Mouse (Mus musculus) gastrocnemius, postnatal 4 days (tissue): ENCODE data around the gene Mycbpap. TPM values are rescaled to one million over a fixed set of nuclear protein-coding genes. Genes with fewer than 3 reads are reported as not detected.

ENCODE experiments used
- DNase-seq, 2 experiments: peaks; one replicate each; pipeline ENCODE4 v3.0.0; 2021 to 2022; ENCODE audit warnings: low spot score in 2 of 2, mixed read lengths in 2 of 2
- total RNA-seq, 2 experiments: library from RNA; stranded (reverse); gene quantifications; 2 replicates each; pipeline ENCODE4 v1.2.3; 2021

Gene Mycbpap
- total RNA-seq, 2 experiments from 2014 or later = 0.26 to 0.59 TPM

GRCm38 (mm10) chr11:94533171-94533570, 11.6 kb upstream of the Mycbpap start:
- no peak for DNase-seq

- DNase-seq = no peak
Observed at GRCm38 (mm10) chr11:94528879-94529278, 7.3 kb upstream of the Mycbpap start.

- DNase-seq = no peak
Observed at GRCm38 (mm10) chr11:94526171-94526879, 4.8 kb upstream of the Mycbpap start.

GRCm38 (mm10) chr11:94513452-94513851, 8.1 kb downstream of the Mycbpap start:
- DNase-seq = no peak

GRCm38 (mm10) chr11:94508976-94509375, 12.6 kb downstream of the Mycbpap start:
- DNase-seq = no peak

- no peak for DNase-seq
Observed at GRCm38 (mm10) chr11:94501482-94501881, 20.1 kb downstream of the Mycbpap start.

GRCm38 (mm10) chr11:94500362-94500761, 21.2 kb downstream of the Mycbpap start:
- DNase-seq = no peak

- no peak for DNase-seq
Observed at GRCm38 (mm10) chr11:94499661-94500152, 21.8 kb downstream of the Mycbpap start, which contains the start of gene Epn3. TSS of gene Epn3 (minus strand) at chr11:94499974.

GRCm38 (mm10) chr11:94499035-94499434, 22.5 kb downstream of the Mycbpap start:
- no peak for DNase-seq

GRCm38 (mm10) chr11:94498093-94498996, 23.2 kb downstream of the Mycbpap start:
- DNase-seq = no peak

- no peak for DNase-seq
Observed at GRCm38 (mm10) chr11:94495415-94495814, 26.1 kb downstream of the Mycbpap start.

- DNase-seq = no peak
Observed at GRCm38 (mm10) chr11:94491749-94492099, 29.8 kb downstream of the Mycbpap start.

- no peak for DNase-seq
Observed at GRCm38 (mm10) chr11:94491035-94491748, 30.4 kb downstream of the Mycbpap start.

GRCm38 (mm10) chr11:94489745-94490144, 31.8 kb downstream of the Mycbpap start:
- no peak for DNase-seq

- DNase-seq = no peak
Observed at GRCm38 (mm10) chr11:94488767-94489533, 32.6 kb downstream of the Mycbpap start.

GRCm38 (mm10) chr11:94486001-94486400, 35.5 kb downstream of the Mycbpap start, which contains the start of gene Spata20:
TSS of gene Spata20 (minus strand) at chr11:94486179.
- peak; percentile 78 to 85 for DNase-seq

- no peak for DNase-seq
Observed at GRCm38 (mm10) chr11:94485223-94485622, 36.3 kb downstream of the Mycbpap start.

GRCm38 (mm10) chr11:94484636-94485035, 36.9 kb downstream of the Mycbpap start:
- no peak for DNase-seq

GRCm38 (mm10) chr11:94483921-94484320, 37.6 kb downstream of the Mycbpap start:
- DNase-seq = no peak

GRCm38 (mm10) chr11:94483436-94483835, 38.1 kb downstream of the Mycbpap start:
- DNase-seq = no peak

GRCm38 (mm10) chr11:94482738-94483137, 38.8 kb downstream of the Mycbpap start:
- no peak for DNase-seq
